Mouse (Mus musculus): ENCODE measurements at regions not wholly inside any gene's neighbourhood (a gene's known extent, or its start where the extent isn't known, plus 50 kb on each side); places are given as distances from the start of the nearest gene placed in this dataset.
A peak's percentile ranks its signal among the peaks of the same experiment; 100 is the strongest.

DNA sequence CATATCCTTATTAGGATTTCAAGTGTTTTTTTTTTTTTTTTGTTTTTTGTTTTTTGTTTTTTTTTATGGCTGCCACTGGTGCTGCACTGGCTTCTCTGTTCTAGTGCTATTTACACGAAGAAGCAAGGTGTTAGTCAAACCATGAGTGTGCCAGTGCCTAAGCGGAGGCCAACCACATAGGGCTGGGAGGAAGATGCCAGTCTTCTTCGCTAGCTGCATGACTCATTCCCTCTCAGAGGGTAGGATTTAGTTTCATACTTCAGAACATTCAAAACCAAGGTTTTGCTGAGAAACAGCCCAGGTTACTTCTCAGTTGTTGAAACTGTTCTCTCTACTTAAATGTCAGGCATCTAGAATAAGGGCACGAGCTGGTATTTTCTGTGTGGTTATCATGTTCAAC is 72.6 kb downstream of the Icos start:
- no peak for DNase-seq
- TF ChIP-seq CTCF (IDR thresholded peaks at IDR 0.05) = no peak
- intact Hi-C loops (cut with DNase I) = no loop called here
- Histone ChIP-seq H3K4me3 (no peak overlapping the region), H3K27ac (no peak overlapping the region)

GRCm38 (mm10) chr1:61053676-61054075 is 75.9 kb downstream of the Icos start:
- no peak for DNase-seq
- Histone ChIP-seq H3K27ac (no peak overlapping the region), H3K4me3 (no peak overlapping the region)
- no peak for TF ChIP-seq CTCF (IDR thresholded peaks at IDR 0.05)
- intact Hi-C loops (cut with DNase I) = no loop called here

DNA sequence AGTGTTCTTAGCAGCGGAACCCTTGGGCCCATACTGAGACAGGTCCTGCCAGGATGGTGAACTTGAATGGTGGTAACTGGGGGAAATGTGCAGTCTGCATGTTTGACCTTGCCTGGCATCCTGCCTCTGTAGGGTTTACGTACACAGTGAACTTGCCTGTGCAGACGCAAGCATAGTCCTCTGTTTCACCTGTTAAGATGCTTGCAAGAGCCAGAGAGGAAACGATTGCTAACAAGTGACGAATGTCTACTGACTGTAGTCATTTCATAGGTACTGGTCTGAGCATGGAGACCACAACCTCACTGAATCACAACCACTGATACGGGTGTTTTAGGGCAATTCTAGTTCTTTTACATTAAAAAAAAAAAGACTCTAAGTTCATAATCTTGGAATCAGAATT is 76.7 kb downstream of the Icos start:
- no peak for TF ChIP-seq CTCF (IDR thresholded peaks at IDR 0.05)
- no peak for DNase-seq
- intact Hi-C loops (cut with DNase I) = no loop called here
- Histone ChIP-seq H3K27ac (no peak overlapping the region), H3K4me3 (no peak overlapping the region)

GRCm38 (mm10) chr1:61055176-61055575 is 77.4 kb downstream of the Icos start:
- TF ChIP-seq CTCF (IDR thresholded peaks at IDR 0.05) = peak; percentile 75
- Histone ChIP-seq H3K4me3 (peak overlapping the region; percentile 50), H3K27ac (no peak overlapping the region)
- DNase-seq = peak; percentile 50
- intact Hi-C loops (cut with DNase I) = no loop called here

GRCm38 (mm10) chr1:61059910-61060536 is 82.3 kb downstream of the Icos start:
- no peak for DNase-seq
- H3K4me3 ChIP-seq = no peak overlapping the region
- H3K27ac ChIP-seq = no peak overlapping the region
- intact Hi-C loops (cut with DNase I) = no loop called here
- TF ChIP-seq CTCF (IDR thresholded peaks at IDR 0.05) = no peak

GRCm38 (mm10) chr1:61061892-61062460 is 84.2 kb downstream of the Icos start:
- intact Hi-C loops (cut with DNase I) = no loop called here
- TF ChIP-seq CTCF (IDR thresholded peaks at IDR 0.05) = no peak
- DNase-seq = no peak
- Histone ChIP-seq H3K4me3 (no peak overlapping the region), H3K27ac (no peak overlapping the region)

GRCm38 (mm10) chr1:61068112-61068511 is 90.4 kb downstream of the Icos start:
- intact Hi-C loops (cut with DNase I) = no loop called here
- Histone ChIP-seq H3K27ac (no peak overlapping the region), H3K4me3 (no peak overlapping the region)
- no peak for TF ChIP-seq CTCF (IDR thresholded peaks at IDR 0.05)
- DNase-seq = no peak

- DNase-seq = no peak
- H3K27ac ChIP-seq = no peak overlapping the region
- intact Hi-C loops (cut with DNase I) = no loop called here
- no peak for TF ChIP-seq CTCF (IDR thresholded peaks at IDR 0.05)
- no peak overlapping the region for H3K4me3 ChIP-seq
Measured at GRCm38 (mm10) chr1:61074127-61074526, 96.4 kb downstream of the Icos start.

DNA sequence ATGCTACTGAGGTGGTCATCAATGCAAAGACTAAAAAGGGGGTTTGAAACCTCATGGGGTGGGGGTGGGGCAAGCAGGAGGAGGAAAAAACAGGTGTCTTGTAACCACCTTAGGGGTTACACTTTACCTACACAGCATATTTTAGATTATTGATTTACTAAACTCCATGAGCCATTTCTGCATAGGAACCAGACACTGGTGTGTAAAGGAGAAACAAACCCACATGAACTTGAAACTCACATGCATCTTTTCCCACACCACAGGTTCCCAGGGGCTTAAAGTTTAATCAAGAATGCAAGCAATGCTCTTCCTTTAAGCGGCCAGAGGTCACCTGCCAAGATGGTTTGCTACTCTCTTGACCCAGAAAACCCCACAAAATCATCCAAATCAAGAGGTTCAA is 97.6 kb downstream of the Icos start:
- intact Hi-C loops (cut with DNase I) = no loop called here
- H3K4me3 ChIP-seq = no peak overlapping the region
- TF ChIP-seq CTCF (IDR thresholded peaks at IDR 0.05) = no peak
- no peak overlapping the region for H3K27ac ChIP-seq
- no peak for DNase-seq

- Histone ChIP-seq H3K27ac (no peak overlapping the region), H3K4me3 (no peak overlapping the region)
- no peak for DNase-seq
- TF ChIP-seq CTCF (IDR thresholded peaks at IDR 0.05) = no peak
- intact Hi-C loops (cut with DNase I) = no loop called here
Measured at GRCm38 (mm10) chr1:61084732-61085131, 107.0 kb downstream of the Icos start.

DNA sequence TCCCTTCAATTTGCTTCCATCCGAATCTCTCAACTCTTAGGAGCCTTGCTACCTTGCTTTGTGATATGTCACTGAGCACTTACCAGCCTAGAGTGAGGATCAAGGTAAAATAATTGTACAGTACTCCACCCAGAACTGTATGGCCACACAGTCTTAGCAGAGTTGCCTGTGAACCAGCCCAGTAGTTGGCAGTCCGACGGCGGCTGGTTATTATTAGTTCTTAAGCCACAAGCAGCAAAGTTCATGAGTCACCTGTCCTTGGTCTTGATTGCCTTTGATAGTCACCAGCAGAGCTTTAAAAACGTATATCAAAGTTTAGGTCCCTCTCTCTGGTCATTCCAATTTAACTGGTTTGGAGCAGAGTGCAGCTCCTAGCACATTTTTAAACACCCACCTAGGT is 109.1 kb downstream of the Icos start:
- intact Hi-C loops (cut with DNase I) = no loop called here
- H3K4me3 ChIP-seq = no peak overlapping the region
- no peak for TF ChIP-seq CTCF (IDR thresholded peaks at IDR 0.05)
- no peak overlapping the region for H3K27ac ChIP-seq
- DNase-seq = no peak

GRCm38 (mm10) chr1:61090801-61091200 is 113.1 kb downstream of the Icos start:
- intact Hi-C loops (cut with DNase I) = no loop called here

GRCm38 (mm10) chr1:61095481-61096165 is 117.9 kb downstream of the Icos start:
- no peak for DNase-seq
- intact Hi-C loops (cut with DNase I) = no loop called here
- TF ChIP-seq CTCF (IDR thresholded peaks at IDR 0.05) = no peak
- no peak overlapping the region for H3K27ac ChIP-seq
- no peak overlapping the region for H3K4me3 ChIP-seq

More at GRCm38 (mm10) chr1:61090801-61091200, 113.1 kb downstream of the Icos start:
- Histone ChIP-seq H3K4me3 (no peak overlapping the region), H3K27ac (no peak overlapping the region)
- no peak for DNase-seq
- no peak for TF ChIP-seq CTCF (IDR thresholded peaks at IDR 0.05)

GRCm38 (mm10) chr1:61099341-61099740 is 121.6 kb downstream of the Icos start:
- H3K4me3 ChIP-seq = no peak overlapping the region
- no peak overlapping the region for H3K27ac ChIP-seq
- TF ChIP-seq CTCF (IDR thresholded peaks at IDR 0.05) = no peak
- intact Hi-C loops (cut with DNase I) = no loop called here
- DNase-seq = no peak

All from gastrocnemius, adult 2 months (tissue).